Mouse (Mus musculus) neural tube, embryonic 15.5 days (tissue): ENCODE measurements around the gene Fam189b. TPM values are rescaled to one million over a fixed set of nuclear protein-coding genes. Genes with fewer than 3 reads are reported as not detected.

ENCODE experiments used
- ATAC-seq: fragments of 200-750 bp; cut with Nextera tagmentation; 2 replicates; pipeline ENCODE4 v1.8.0; 2017; ENCODE audit warnings: mild to moderate bottlenecking, moderate TSS enrichment, moderate library complexity; ENCODE audit not compliant: low FRiP score
- H3K27ac ChIP-seq: fragments of 300-500 bp; sonication (generic); replicated peaks from 2 replicates; pipeline ENCODE4 v1.5.1; 2015; ENCODE audit warnings: mild to moderate bottlenecking, inconsistent platforms
- H3K27me3 ChIP-seq: fragments of 300-500 bp; sonication (generic); replicated peaks from 2 replicates; pipeline ENCODE4 v1.6.1; 2015; ENCODE audit warnings: inconsistent platforms
- H3K36me3 ChIP-seq: fragments of 300-500 bp; sonication (generic); 2 replicates; pipeline ENCODE4 v1.6.1; 2015; ENCODE audit warnings: inconsistent platforms
- H3K4me1 ChIP-seq: fragments of 300-500 bp; sonication (generic); 2 replicates; pipeline ENCODE4 v1.6.1; 2015; ENCODE audit warnings: inconsistent platforms
- H3K4me2 ChIP-seq: fragments of 300-500 bp; sonication (generic); 2 replicates; pipeline ENCODE4 v1.6.1; 2015; ENCODE audit warnings: inconsistent platforms, mild to moderate bottlenecking, moderate library complexity
- H3K4me3 ChIP-seq: fragments of 300-500 bp; sonication (generic); replicated peaks from 2 replicates; pipeline ENCODE4 v1.5.1; 2015; ENCODE audit warnings: mild to moderate bottlenecking, inconsistent platforms
- H3K9ac ChIP-seq: fragments of 300-500 bp; sonication (generic); replicated peaks from 2 replicates; pipeline ENCODE4 v1.6.1; 2015; ENCODE audit warnings: mild to moderate bottlenecking, inconsistent platforms
- H3K9me3 ChIP-seq: fragments of 300-500 bp; sonication (generic); replicated peaks from 2 replicates; pipeline ENCODE4 v1.6.1; 2016; ENCODE audit warnings: inconsistent platforms
- WGBS: fragments of 180-500 bp; shearing (Covaris S2); methylation state at CpG from one replicate; pipeline ENCODE4 v1.1.7; 2015; ENCODE audit warnings: mixed read lengths; 5-methylcytosine and 5-hydroxymethylcytosine counted together
- microRNA counts: library from miRNA; unstranded; fragments of <30 nt; microRNA quantifications from one replicate; lab custom pipeline; 2016
- microRNA-seq: library from miRNA; unstranded; fragments of <30 nt; microRNA quantifications from one replicate; pipeline ENCODE4, GENCODE M21; 2017
- polyA plus RNA-seq: library from polyadenylated mRNA; unstranded; fragments of >200 nt; fragmentation: Nextera tagmentation; extraction: Ambion mirVana; gene quantifications from 2 replicates; pipeline ENCODE4 v1.2.1, GENCODE M21; 2015

Gene Fam189b
- polyA plus RNA-seq, 1 experiment from 2014 or later, result 41.4 TPM

GRCm38 (mm10) chr3:89232614-89233013, 49.7 kb downstream of the Fam189b start:
- no peak overlapping the region for H3K27ac ChIP-seq
- peaks cover 46% of the 10 kb centered on the region for H3K36me3 ChIP-seq
- no peaks in the 10 kb centered on the region for H3K9me3 ChIP-seq
- H3K4me3 ChIP-seq, result no peak overlapping the region
- no peak overlapping the region for H3K9ac ChIP-seq
- no peak overlapping the region for H3K4me2 ChIP-seq
- peaks cover 11% of the 10 kb centered on the region for H3K4me1 ChIP-seq
- WGBS, result 66% methylated on average over 6 of the region's 6 CpGs
- no peaks in the 10 kb centered on the region for H3K27me3 ChIP-seq
- no peak for ATAC-seq

DNA sequence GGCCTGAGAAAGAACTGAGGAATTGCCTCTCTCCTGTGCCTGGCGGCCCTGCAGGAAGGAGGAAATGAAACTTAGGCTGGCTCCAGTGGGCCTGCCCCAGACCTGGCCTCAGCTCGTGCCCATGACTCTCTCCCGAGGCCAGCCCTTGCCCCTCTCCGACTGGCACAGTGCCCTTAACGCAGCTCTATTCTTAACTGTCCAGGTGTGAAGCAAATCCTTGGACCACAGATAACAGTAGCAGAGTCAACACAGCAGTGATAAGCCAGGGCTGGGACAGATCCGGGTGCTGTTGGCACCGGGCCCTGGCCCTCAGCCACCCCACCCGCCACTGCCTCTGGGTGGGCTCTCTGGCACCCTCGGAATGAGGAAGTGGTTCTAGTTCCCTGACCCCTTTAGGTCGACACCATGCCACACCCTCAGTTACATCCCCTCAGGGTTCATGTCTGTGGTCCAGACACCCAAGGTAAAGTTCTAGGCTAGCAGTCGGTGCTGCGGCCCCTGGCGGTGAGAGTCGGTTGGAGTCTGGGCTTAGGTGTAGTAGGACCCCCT, 50.7 kb downstream of the Fam189b start:
- Histone ChIP-seq H3K4me1 (peaks cover 1% of the 10 kb centered on the region), H3K36me3 (peaks cover 56% of the 10 kb centered on the region)
- 87% methylated on average over 14 of the region's 14 CpGs for WGBS

DNA sequence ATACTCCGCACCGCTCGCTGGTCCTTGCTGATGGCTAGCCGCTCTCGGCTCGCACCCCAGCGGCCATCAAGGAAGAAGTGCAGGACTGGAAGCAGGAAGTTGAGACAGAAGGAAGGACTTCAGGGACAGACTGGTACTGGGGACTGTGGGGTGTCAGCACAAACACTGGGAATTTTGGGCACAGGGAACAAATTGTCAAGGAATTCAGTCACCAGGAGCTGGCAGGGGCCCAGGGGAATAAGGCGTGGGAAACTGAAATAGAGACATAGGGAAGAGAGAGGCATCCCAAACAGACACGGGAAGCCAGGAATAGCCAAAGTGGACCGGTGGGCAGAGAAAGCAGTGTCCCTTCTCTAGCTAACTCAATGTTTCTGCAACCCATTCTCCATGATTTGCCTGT, 53.6 kb downstream of the Fam189b start:
- no peak overlapping the region for H3K27ac ChIP-seq
- no peak overlapping the region for H3K4me3 ChIP-seq
- no peak overlapping the region for H3K4me2 ChIP-seq
- ATAC-seq, result no peak
- WGBS, result 92% methylated on average over 10 of the region's 10 CpGs
- peaks cover 85% of the 10 kb centered on the region for H3K36me3 ChIP-seq
- H3K4me1 ChIP-seq, result no peaks in the 10 kb centered on the region
- H3K27me3 ChIP-seq, result no peaks in the 10 kb centered on the region
- no peaks in the 10 kb centered on the region for H3K9me3 ChIP-seq
- H3K9ac ChIP-seq, result no peak overlapping the region

More for the DNA sequence above, 50.7 kb downstream of the Fam189b start:
- Histone ChIP-seq H3K9me3 (no peaks in the 10 kb centered on the region), H3K4me3 (no peak overlapping the region), H3K9ac (no peak overlapping the region), H3K27me3 (no peaks in the 10 kb centered on the region), H3K27ac (no peak overlapping the region), H3K4me2 (no peak overlapping the region)
- ATAC-seq, result no peak

GRCm38 (mm10) chr3:89237682-89238081, 54.7 kb downstream of the Fam189b start:
- Histone ChIP-seq H3K4me1 (peaks cover 12% of the 10 kb centered on the region), H3K4me2 (no peak overlapping the region), H3K27ac (no peak overlapping the region), H3K9ac (no peak overlapping the region), H3K36me3 (peaks cover 94% of the 10 kb centered on the region), H3K27me3 (no peaks in the 10 kb centered on the region), H3K4me3 (no peak overlapping the region), H3K9me3 (no peaks in the 10 kb centered on the region)
- WGBS, result 95% methylated on average over 21 of the region's 21 CpGs
- no peak for ATAC-seq

DNA sequence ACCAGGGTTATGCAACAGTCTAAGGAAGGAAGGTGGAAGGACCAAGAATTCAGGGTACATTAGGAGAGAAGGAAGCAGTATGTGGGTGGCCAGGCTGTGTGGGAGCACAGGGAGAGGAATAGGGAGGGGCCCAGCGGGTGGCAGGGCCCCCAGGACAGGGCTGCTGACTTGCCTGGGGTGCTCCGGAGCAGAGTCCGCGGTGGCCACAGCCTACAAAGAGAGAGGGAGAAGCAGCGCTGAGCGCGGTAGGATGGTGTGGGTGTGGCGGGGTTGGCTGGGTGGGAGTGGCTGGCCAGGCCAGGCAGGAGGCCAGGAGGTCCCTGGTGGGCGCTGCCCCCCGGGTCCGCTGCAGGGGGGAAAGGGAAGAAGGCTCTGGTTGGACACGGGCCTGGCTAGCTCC, 55.6 kb downstream of the Fam189b start:
- no peak overlapping the region for H3K4me2 ChIP-seq
- no peak overlapping the region for H3K9ac ChIP-seq
- no peak overlapping the region for H3K27ac ChIP-seq
- 80% methylated on average over 11 of the region's 12 CpGs for WGBS
- H3K27me3 ChIP-seq, result no peaks in the 10 kb centered on the region
- no peak for ATAC-seq
- H3K4me3 ChIP-seq, result no peak overlapping the region
- no peaks in the 10 kb centered on the region for H3K9me3 ChIP-seq
- H3K4me1 ChIP-seq, result peaks cover 20% of the 10 kb centered on the region
- H3K36me3 ChIP-seq, result peaks cover 89% of the 10 kb centered on the region

MicroRNAs within 50 kb of the gene (microRNA counts, 519-probe panel; counts per million panel counts)
- microRNA mmu-miR-92b (lab: Ali Mortazavi, UCI), result 2,374 counts per million, percentile 54 among the panel's probes with 10 or more counts

Small RNA genes within 50 kb of the gene (microRNA-seq; reads per million reads assigned to microRNA genes)
- gene Mir92b, result 2,052 reads per million, percentile 85 among the genes with 10 or more reads in this experiment

Other genes starting within 250 kb of the Fam189b start
- gene Ash1l, start 232.5 kb upstream of the Fam189b start, polyA plus RNA-seq, result 19.1 and 19.4 TPM in 2 replicates
- 144 TPM in 2 replicates for gene Dap3, start 232.0 kb upstream of the Fam189b start, polyA plus RNA-seq
- gene Rusc1, start 89.8 kb upstream of the Fam189b start, polyA plus RNA-seq, result 93.2 and 114 TPM in 2 replicates
- gene Gm43738, start 82.0 kb upstream of the Fam189b start, polyA plus RNA-seq, result not detected in 2 replicates
- 437 and 499 TPM in 2 replicates for gene Fdps, start 81.2 kb upstream of the Fam189b start, polyA plus RNA-seq
- 0.06 and 1.4 TPM in 2 replicates for gene Pklr, start 47.0 kb upstream of the Fam189b start, polyA plus RNA-seq
- 44.8 and 59.3 TPM in 2 replicates for gene Hcn3, start 22.9 kb upstream of the Fam189b start, polyA plus RNA-seq
- 20.2 and 22.5 TPM in 2 replicates for gene Clk2, start 18.3 kb upstream of the Fam189b start, polyA plus RNA-seq
- 163 and 168 TPM in 2 replicates for gene Scamp3, start 5.7 kb upstream of the Fam189b start, polyA plus RNA-seq
- gene Gba, start 19.8 kb downstream of the Fam189b start, polyA plus RNA-seq, result 45.5 and 47.9 TPM in 2 replicates
- 38.6 and 48.2 TPM in 2 replicates for gene Thbs3, start 32.0 kb downstream of the Fam189b start, polyA plus RNA-seq
- 159 and 171 TPM in 2 replicates for gene Mtx1, start 43.9 kb downstream of the Fam189b start, polyA plus RNA-seq
- gene Muc1, start 45.9 kb downstream of the Fam189b start, polyA plus RNA-seq, result 0.56 and 0.79 TPM in 2 replicates
- 221 and 222 TPM in 2 replicates for gene Krtcap2, start 62.8 kb downstream of the Fam189b start, polyA plus RNA-seq
- 63.0 and 76.6 TPM in 2 replicates for gene Trim46, start 63.2 kb downstream of the Fam189b start, polyA plus RNA-seq
- 85.0 and 95.8 TPM in 2 replicates for gene Dpm3, start 76.2 kb downstream of the Fam189b start, polyA plus RNA-seq
- 40.9 and 49.3 TPM in 2 replicates for gene Slc50a1, start 87.4 kb downstream of the Fam189b start, polyA plus RNA-seq
- gene Efna1, start 98.0 kb downstream of the Fam189b start, polyA plus RNA-seq, result 9.7 and 16.5 TPM in 2 replicates
- gene Efna3, start 139.8 kb downstream of the Fam189b start, polyA plus RNA-seq, result 95.8 and 107 TPM in 2 replicates
- 3.0 and 5.9 TPM in 2 replicates for gene Efna4, start 154.9 kb downstream of the Fam189b start, polyA plus RNA-seq
- gene Adam15, start 166.9 kb downstream of the Fam189b start, polyA plus RNA-seq, result 69.9 and 71.9 TPM in 2 replicates
- gene Dcst2, start 178.8 kb downstream of the Fam189b start, polyA plus RNA-seq, result 0.18 and 0.26 TPM in 2 replicates
- gene Dcst1, start 182.1 kb downstream of the Fam189b start, polyA plus RNA-seq, result 0.86 and 1.2 TPM in 2 replicates
- gene Zbtb7b, start 211.6 kb downstream of the Fam189b start, polyA plus RNA-seq, result 0.73 and 1.5 TPM in 2 replicates
- gene Lenep, start 219.7 kb downstream of the Fam189b start, polyA plus RNA-seq, result 0.18 and 2.1 TPM in 2 replicates
- gene Flad1, start 228.7 kb downstream of the Fam189b start, polyA plus RNA-seq, result 32.7 and 33.1 TPM in 2 replicates
- gene Cks1b, start 235.2 kb downstream of the Fam189b start, polyA plus RNA-seq, result 79.3 and 153 TPM in 2 replicates
- gene Shc1, start 235.3 kb downstream of the Fam189b start, polyA plus RNA-seq, result 22.0 and 35.3 TPM in 2 replicates
- gene Pygo2, start 247.1 kb downstream of the Fam189b start, polyA plus RNA-seq, result 38.8 and 41.1 TPM in 2 replicates